In genomic region chr6:4413201-4413600, GRCm38 (mm10) we compare ENCODE assay signal across 27 mouse cellular contexts.
"Had no signal": no experiment of that assay in that cellular context is flagged by ENCODE, and none has a peak within 500 bp of the region (broad histone marks: within the 10 kb centered on the region; RNA-seq: fewer than 3 reads in every experiment).

No protein-coding gene starts in this region.

- DNase-seq: gastrocnemius, adult 2 months; gastrocnemius, postnatal 10 days; gastrocnemius, postnatal 25 days; heart, adult 2 months; heart, postnatal 10 days; heart, postnatal 4 days; kidney, adult 18-20 months; kidney, adult 8-10 months; kidney, postnatal 10 days; kidney, postnatal 25 days; kidney, postnatal 4 days; liver; liver, embryonic 13.5 days had no signal

- H3K36me3 ChIP-seq: heart, embryonic 10.5 days; heart, embryonic 12.5 days; hindbrain, embryonic 10.5 days; hindbrain, embryonic 12.5 days; intestine, embryonic 15.5 days; limb, embryonic 10.5 days; limb, embryonic 12.5 days; liver, embryonic 13.5 days had no signal

- ATAC-seq: hindbrain, embryonic 16.5 days; inflammation-experienced regulatory T-cells, adult 6 months; intestine, embryonic 15.5 days; intestine, postnatal 0 days had no signal

- H3K4me1 ChIP-seq: heart, embryonic 12.5 days; intestine, embryonic 15.5 days; liver, embryonic 13.5 days had no signal

- H3K4me2 ChIP-seq: heart, embryonic 12.5 days; hindbrain, embryonic 12.5 days; hindbrain, embryonic 14.5 days; intestine, embryonic 15.5 days; limb, embryonic 12.5 days; liver, embryonic 11.5 days; liver, embryonic 13.5 days had no signal

- H3K9ac ChIP-seq: heart, embryonic 12.5 days; hindbrain, embryonic 12.5 days; hindbrain, embryonic 14.5 days; intestine, embryonic 15.5 days; limb, embryonic 12.5 days; liver, embryonic 13.5 days had no signal

- H3K4me3 ChIP-seq: gastrocnemius, adult 2 months; heart, adult 2 months; heart, embryonic 10.5 days; heart, embryonic 12.5 days; hindbrain, embryonic 10.5 days; hindbrain, embryonic 12.5 days; intestine, embryonic 15.5 days; layer of hippocampus, adult 2 months; left cerebral cortex, adult 2 months; limb, embryonic 10.5 days; limb, embryonic 12.5 days; liver, embryonic 13.5 days had no signal

- H3K27me3 ChIP-seq: heart, embryonic 12.5 days; hindbrain, embryonic 12.5 days; intestine, embryonic 15.5 days; limb, embryonic 12.5 days; liver, embryonic 13.5 days had no signal

- H3K9me3 ChIP-seq: heart, embryonic 10.5 days; heart, embryonic 12.5 days; hindbrain, embryonic 10.5 days; hindbrain, embryonic 12.5 days; intestine, embryonic 15.5 days; limb, embryonic 10.5 days; limb, embryonic 12.5 days; liver, embryonic 13.5 days had no signal

- H3K27ac ChIP-seq: gastrocnemius, adult 2 months; heart, adult 2 months; heart, embryonic 10.5 days; hindbrain, embryonic 10.5 days; hindbrain, embryonic 12.5 days; hindbrain, embryonic 14.5 days; intestine, embryonic 15.5 days; layer of hippocampus, adult 2 months; left cerebral cortex, adult 2 months; limb, embryonic 10.5 days; limb, embryonic 12.5 days; liver, embryonic 13.5 days had no signal
